Mouse (Mus musculus): Measurements from ENCODE around the gene Vmp1.

DNA sequence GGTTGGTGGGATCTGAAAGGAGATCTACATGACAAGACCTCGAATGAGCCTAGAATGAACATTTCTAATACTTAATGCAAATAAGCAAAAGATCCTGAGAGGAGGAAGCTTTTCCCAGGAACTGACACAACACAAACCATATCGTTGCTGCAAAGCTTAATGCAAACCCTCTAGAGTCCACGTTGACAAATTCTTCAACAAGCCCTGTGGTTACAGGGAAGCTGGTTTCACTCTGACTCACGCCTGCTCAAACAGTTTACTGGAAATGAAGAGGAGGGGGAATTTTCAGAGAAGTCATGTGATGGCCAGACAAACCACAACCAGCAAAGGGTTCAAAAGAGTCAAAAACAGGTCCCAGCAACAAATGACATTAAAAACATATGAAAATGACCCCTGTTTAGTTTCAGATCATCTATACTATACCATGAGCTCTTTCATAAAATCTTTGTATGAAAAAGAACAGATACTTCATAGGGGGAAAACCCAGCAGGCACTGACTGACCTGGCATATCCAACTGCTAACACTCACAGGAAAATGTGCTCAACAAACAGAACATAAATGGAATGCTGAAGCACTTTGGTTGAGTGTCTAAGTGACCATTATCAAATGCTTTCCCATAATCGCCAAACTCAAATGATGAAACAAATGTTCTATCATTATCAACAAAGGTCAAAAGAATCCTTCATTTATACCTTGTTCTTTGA is 59.2 kb downstream of the Vmp1 start:
- no peak for TF ChIP-seq EP300 (IDR thresholded peaks at IDR 0.05; ENCODE audit: insufficient read depth, low read depth, low read length)
- TF ChIP-seq CTCF (IDR thresholded peaks at IDR 0.05; ENCODE audit: low read depth, low read length), result no peak
- TF ChIP-seq POLR2A (IDR thresholded peaks at IDR 0.05; ENCODE audit: insufficient read depth, low read length), result no peak

All from ES-Bruce4 (cell line).